Mouse (Mus musculus) lung, postnatal 0 days (tissue): ENCODE measurements around the gene AU022252. TPM values are rescaled to one million over a fixed set of nuclear protein-coding genes. Genes with fewer than 3 reads are reported as not detected.

Experiments used
- ATAC-seq: fragments of 200-750 bp; cut with Nextera tagmentation; 2 replicates; pipeline ENCODE4 v1.8.0; 2017; ENCODE audit warnings: moderate library complexity
- DNase-seq: peaks from one replicate; pipeline ENCODE4 v3.0.0-alpha.2; 2016; ENCODE audit warnings: low spot score
- H3K27ac ChIP-seq: fragments of 300-500 bp; sonication (generic); 2 replicates; pipeline ENCODE4 v1.5.1; 2014; ENCODE audit warnings: antibody characterized with exemption, mild to moderate bottlenecking, low read length, mixed read lengths
- H3K27me3 ChIP-seq: fragments of 300-500 bp; sonication (generic); replicated peaks from 2 replicates; pipeline ENCODE4 v1.6.1; 2014; ENCODE audit warnings: low read length, mixed read lengths; ENCODE audit not compliant: insufficient read depth
- H3K36me3 ChIP-seq: fragments of 300-500 bp; sonication (generic); 2 replicates; pipeline ENCODE4 v1.6.1; 2014; ENCODE audit warnings: low read length, mixed read lengths; ENCODE audit not compliant: insufficient read depth
- H3K4me1 ChIP-seq: fragments of 300-500 bp; sonication (generic); 2 replicates; pipeline ENCODE4 v1.6.1; 2014; ENCODE audit warnings: antibody characterized with exemption, low read depth, low read length, mixed read lengths; ENCODE audit not compliant: insufficient read depth
- H3K4me2 ChIP-seq: fragments of 300-500 bp; sonication (generic); replicated peaks from 2 replicates; pipeline ENCODE4 v1.6.1; 2014; ENCODE audit warnings: low read depth, mild to moderate bottlenecking, low read length, moderate library complexity, mixed read lengths
- H3K4me3 ChIP-seq: fragments of 300-500 bp; sonication (generic); 2 replicates; pipeline ENCODE4 v1.5.1; 2014; ENCODE audit warnings: low read depth, low read length
- H3K9ac ChIP-seq: fragments of 300-500 bp; sonication (generic); replicated peaks from 2 replicates; pipeline ENCODE4 v1.6.1; 2014; ENCODE audit warnings: low read depth, mild to moderate bottlenecking
- H3K9me3 ChIP-seq: fragments of 300-500 bp; sonication (generic); 2 replicates; pipeline ENCODE4 v1.6.1; 2016; ENCODE audit warnings: low read length, mixed read lengths
- CTCF ChIP-seq: IDR thresholded peaks from 2 replicates; pipeline ENCODE4 v1.5.1; 2016; ENCODE audit warnings: antibody characterized with exemption, mild to moderate bottlenecking
- EP300 ChIP-seq: IDR thresholded peaks from 2 replicates; pipeline ENCODE4 v1.6.1; 2016; ENCODE audit warnings: antibody characterized with exemption, mild to moderate bottlenecking, control low read depth
- WGBS: fragments of 180-500 bp; shearing (Covaris S2); extraction: QIAGEN DNeasy Blood & Tissue Kit; methylation state at CpG from one replicate; pipeline ENCODE4 v1.1.7; 2014; 5-methylcytosine and 5-hydroxymethylcytosine counted together
- polyA plus RNA-seq: library from polyadenylated mRNA; unstranded; fragments of >200 nt; fragmentation: Nextera tagmentation; extraction: Ambion mirVana; gene quantifications from 2 replicates; pipeline ENCODE4 v1.2.1, GENCODE M21; 2015

Gene AU022252
- polyA plus RNA-seq, 1 experiment from 2014 or later = 16.9 TPM

DNA sequence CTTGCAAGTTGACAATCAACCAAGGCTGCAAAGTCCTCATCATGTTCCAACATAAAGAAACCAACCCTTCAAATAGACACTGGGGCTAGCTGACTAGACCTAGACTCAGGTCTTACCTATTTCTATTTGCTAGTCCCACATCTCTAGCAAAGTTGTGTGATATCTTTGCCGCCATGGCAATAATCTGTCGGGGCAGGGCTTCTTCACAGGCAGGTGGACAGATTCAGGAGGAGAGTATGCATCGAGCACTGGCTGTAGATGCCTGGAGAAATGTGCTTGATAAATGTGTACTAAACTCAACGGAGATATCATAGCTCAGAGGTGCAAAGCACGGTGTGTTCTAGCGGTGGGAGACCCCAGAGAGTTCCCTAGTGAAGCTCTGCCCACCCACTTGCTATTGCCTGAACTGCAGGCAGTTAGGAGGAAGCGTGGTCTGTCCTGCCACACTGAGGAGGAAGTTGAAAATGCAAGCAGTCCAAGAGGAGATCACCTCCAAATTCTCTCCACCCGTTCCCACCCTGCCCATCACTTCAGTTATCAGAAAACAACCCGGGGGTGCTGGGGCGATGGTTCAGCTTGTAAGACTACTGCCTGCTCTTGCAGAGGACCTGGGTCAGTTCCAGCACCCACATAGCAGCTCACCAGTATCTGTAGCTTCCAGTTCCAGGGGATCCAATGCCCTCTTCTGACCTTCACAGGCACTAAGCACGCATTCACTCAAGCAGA is 44.3 kb downstream of the AU022252 start:
- H3K36me3 ChIP-seq = no peaks in the 10 kb centered on the region
- no peak overlapping the region for H3K9ac ChIP-seq
- no peak for ATAC-seq
- H3K9me3 ChIP-seq = no peaks in the 10 kb centered on the region
- TF ChIP-seq CTCF (peak; percentile 51), EP300 (no peak)
- DNase-seq = no peak
- no peaks in the 10 kb centered on the region for H3K27me3 ChIP-seq
- H3K27ac ChIP-seq = no peak overlapping the region
- H3K4me3 ChIP-seq = no peak overlapping the region
- no peaks in the 10 kb centered on the region for H3K4me1 ChIP-seq
- H3K4me2 ChIP-seq = no peak overlapping the region
- WGBS = 40% methylated on average over 11 of the region's 11 CpGs

DNA sequence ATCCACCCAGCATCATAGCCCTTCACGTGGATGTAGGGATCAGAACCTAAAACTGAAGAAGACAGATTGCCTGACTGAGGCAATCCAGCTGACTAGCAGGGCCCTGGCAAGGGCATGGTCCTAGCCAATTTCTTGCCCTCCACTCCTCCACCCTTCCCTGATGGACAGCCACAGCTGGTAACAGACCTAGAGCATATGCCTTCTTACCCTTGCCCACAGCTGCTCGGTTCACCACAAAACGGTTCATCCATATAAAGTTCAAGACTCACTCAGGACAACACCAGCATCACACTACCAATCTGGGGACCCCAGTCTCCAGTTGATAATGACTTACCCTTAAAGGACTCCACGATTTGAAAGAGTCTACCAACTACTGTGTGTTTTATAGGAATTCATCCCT is 46.7 kb downstream of the AU022252 start:
- H3K4me3 ChIP-seq = no peak overlapping the region
- H3K27me3 ChIP-seq = no peaks in the 10 kb centered on the region
- H3K4me1 ChIP-seq = no peaks in the 10 kb centered on the region
- 71% methylated on average over 4 of the region's 4 CpGs for WGBS
- DNase-seq (no peak), ATAC-seq (no peak)
- H3K9me3 ChIP-seq = no peaks in the 10 kb centered on the region
- no peak overlapping the region for H3K9ac ChIP-seq
- no peaks in the 10 kb centered on the region for H3K36me3 ChIP-seq
- TF ChIP-seq CTCF (no peak), EP300 (no peak)
- no peak overlapping the region for H3K27ac ChIP-seq
- H3K4me2 ChIP-seq = no peak overlapping the region

DNA sequence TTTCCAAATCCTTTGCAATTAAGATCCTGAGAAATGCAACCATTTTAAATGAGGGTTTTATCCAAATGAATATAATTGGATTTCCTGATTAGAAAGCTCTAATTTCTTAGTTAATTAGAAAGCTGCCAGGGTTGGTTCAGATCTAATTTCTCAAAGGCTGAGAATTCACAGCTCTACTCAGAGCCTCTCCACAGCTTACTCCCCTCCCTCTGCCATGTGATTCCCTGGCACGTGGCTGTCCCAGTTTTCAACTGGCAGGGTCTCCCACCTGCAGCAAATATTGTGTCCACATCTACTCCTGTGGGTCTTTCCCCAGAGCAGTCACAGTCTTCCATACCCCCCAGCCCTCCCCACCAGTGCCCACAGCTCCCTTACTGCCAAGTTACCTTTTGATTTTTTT is 49.0 kb downstream of the AU022252 start:
- Histone ChIP-seq H3K36me3 (no peaks in the 10 kb centered on the region), H3K9me3 (no peaks in the 10 kb centered on the region), H3K4me3 (no peak overlapping the region), H3K4me2 (no peak overlapping the region), H3K27me3 (no peaks in the 10 kb centered on the region), H3K27ac (no peak overlapping the region), H3K9ac (no peak overlapping the region), H3K4me1 (no peaks in the 10 kb centered on the region)
- DNase-seq (no peak), ATAC-seq (no peak)
- 27% methylated on average over 1 of the region's 1 CpGs for WGBS
- TF ChIP-seq CTCF (no peak), EP300 (no peak)

DNA sequence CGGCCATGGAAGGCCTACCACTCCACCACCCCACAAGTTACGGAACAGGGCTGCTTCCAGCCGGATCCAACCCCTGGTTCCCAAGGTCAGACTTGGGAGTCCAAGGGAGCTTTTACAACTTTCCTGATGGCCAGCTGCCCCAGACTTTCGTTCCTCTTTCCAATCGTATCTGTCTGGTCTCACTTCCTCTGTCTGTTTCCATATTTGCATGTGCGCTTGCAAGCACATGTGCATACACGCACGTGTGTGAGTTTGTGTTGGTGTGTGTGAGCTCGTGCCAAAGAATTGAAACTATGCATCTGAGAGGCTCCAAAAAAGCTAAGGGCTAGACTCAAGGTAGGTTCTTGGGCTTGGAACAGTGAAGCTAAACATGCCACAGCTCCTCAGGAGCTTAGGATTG is 51.1 kb downstream of the AU022252 start:
- H3K9ac ChIP-seq = no peak overlapping the region
- DNase-seq (peak; percentile 32), ATAC-seq (no peak)
- no peaks in the 10 kb centered on the region for H3K4me1 ChIP-seq
- no peaks in the 10 kb centered on the region for H3K36me3 ChIP-seq
- H3K27ac ChIP-seq = no peak overlapping the region
- H3K27me3 ChIP-seq = no peaks in the 10 kb centered on the region
- H3K4me3 ChIP-seq = no peak overlapping the region
- WGBS = 71% methylated on average over 9 of the region's 9 CpGs
- no peak overlapping the region for H3K4me2 ChIP-seq
- TF ChIP-seq EP300 = no peak
- TF ChIP-seq CTCF = no peak
- no peaks in the 10 kb centered on the region for H3K9me3 ChIP-seq

DNA sequence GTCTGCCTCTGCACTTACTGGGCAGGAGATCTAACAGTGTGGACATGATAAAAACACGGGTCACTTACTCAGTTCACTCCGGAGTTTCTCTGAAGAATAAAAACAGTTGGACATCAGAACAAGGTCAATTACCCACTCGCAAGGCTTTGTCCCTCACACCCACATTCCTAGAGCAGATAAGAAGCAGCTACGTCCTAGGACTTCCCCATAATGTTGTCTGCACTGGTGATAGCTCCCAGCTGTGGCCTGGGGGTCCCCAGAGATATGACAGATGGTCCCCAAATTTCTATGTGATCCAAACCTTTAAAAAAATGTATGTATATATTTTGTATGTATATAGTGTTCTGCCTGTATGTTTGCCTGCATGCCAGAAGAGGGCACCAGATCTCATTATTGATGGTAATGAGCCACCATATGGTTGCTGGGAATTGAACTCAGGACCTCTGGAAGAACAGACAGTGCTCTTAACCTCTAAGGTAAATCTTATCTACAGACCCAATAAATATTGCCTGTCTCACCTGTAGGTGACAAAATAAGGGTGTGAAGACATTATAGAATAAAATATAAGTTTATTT is 52.3 kb downstream of the AU022252 start:
- H3K36me3 ChIP-seq = no peaks in the 10 kb centered on the region
- H3K4me1 ChIP-seq = no peaks in the 10 kb centered on the region
- H3K9ac ChIP-seq = no peak overlapping the region
- H3K4me3 ChIP-seq = no peak overlapping the region
- H3K9me3 ChIP-seq = no peaks in the 10 kb centered on the region
- TF ChIP-seq EP300 = no peak
- peak; percentile 43 for TF ChIP-seq CTCF
- ATAC-seq (no peak), DNase-seq (no peak)
- H3K27ac ChIP-seq = no peak overlapping the region
- WGBS = 42% methylated on average over 4 of the region's 4 CpGs
- H3K27me3 ChIP-seq = no peaks in the 10 kb centered on the region
- H3K4me2 ChIP-seq = no peak overlapping the region

DNA sequence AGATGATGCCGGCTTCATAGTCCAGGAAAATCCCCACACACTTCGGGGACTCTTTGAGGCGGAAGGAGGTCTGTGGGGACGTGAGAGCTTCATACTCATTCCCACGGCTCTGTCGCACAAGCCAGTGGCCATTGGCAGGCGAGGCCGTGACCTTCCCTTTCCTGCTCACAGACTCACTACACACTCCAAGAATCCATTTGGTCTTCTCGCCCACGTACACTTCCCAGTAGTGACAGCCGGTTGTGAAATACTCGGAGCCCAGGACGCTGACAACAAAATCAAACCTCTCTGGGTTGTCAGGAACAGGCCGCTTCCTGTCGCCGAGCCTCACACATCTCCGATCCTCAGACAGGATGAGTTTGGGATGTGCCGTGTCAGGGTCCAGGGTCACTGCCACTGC is 54.2 kb downstream of the AU022252 start:
- no peak overlapping the region for H3K27ac ChIP-seq
- 40% methylated on average over 18 of the region's 18 CpGs for WGBS
- DNase-seq (peak; percentile 49), ATAC-seq (no peak)
- no peak for TF ChIP-seq CTCF
- no peak for TF ChIP-seq EP300
- H3K4me3 ChIP-seq = no peak overlapping the region
- no peaks in the 10 kb centered on the region for H3K9me3 ChIP-seq
- no peak overlapping the region for H3K4me2 ChIP-seq
- H3K27me3 ChIP-seq = no peaks in the 10 kb centered on the region
- H3K9ac ChIP-seq = no peak overlapping the region
- H3K4me1 ChIP-seq = no peaks in the 10 kb centered on the region
- H3K36me3 ChIP-seq = no peaks in the 10 kb centered on the region
